Mouse (Mus musculus) midbrain, postnatal 0 days (tissue): ENCODE data around the gene Hint2. TPM values are rescaled to one million over a fixed set of nuclear protein-coding genes. Genes with fewer than 3 reads are reported as not detected.

Experiments used
- ATAC-seq: fragments of 200-750 bp; cut with Nextera tagmentation; 2 replicates; pipeline ENCODE4 v1.8.0; 2017; ENCODE audit warnings: moderate number of reproducible peaks, mild to moderate bottlenecking, moderate TSS enrichment, moderate library complexity; ENCODE audit not compliant: low FRiP score
- DNase-seq: peaks from one replicate; pipeline ENCODE4 v3.0.0-alpha.2; 2015; ENCODE audit warnings: low spot score
- H3K27ac ChIP-seq: fragments of 300-500 bp; sonication (generic); 2 replicates; pipeline ENCODE4 v1.5.1; 2014; ENCODE audit warnings: low read depth, mild to moderate bottlenecking, low read length, mixed read lengths
- H3K27me3 ChIP-seq: fragments of 300-500 bp; sonication (generic); 2 replicates; pipeline ENCODE4 v1.6.1; 2014; ENCODE audit warnings: low read length, control low read depth, mixed read lengths; ENCODE audit not compliant: insufficient read depth
- H3K36me3 ChIP-seq: fragments of 300-500 bp; sonication (generic); 2 replicates; pipeline ENCODE4 v1.6.1; 2014; ENCODE audit warnings: low read length, control low read depth, mixed read lengths; ENCODE audit not compliant: insufficient read depth
- H3K4me1 ChIP-seq: fragments of 300-500 bp; sonication (generic); 2 replicates; pipeline ENCODE4 v1.6.1; 2014; ENCODE audit warnings: mild to moderate bottlenecking, control low read depth, antibody characterized with exemption, low read length, mixed read lengths; ENCODE audit not compliant: insufficient read depth
- H3K4me2 ChIP-seq: fragments of 300-500 bp; sonication (generic); 2 replicates; pipeline ENCODE4 v1.6.1; 2014; ENCODE audit warnings: low read depth, mild to moderate bottlenecking, low read length, mixed read lengths; ENCODE audit not compliant: poor library complexity, severe bottlenecking
- H3K4me3 ChIP-seq: fragments of 300-500 bp; sonication (generic); 2 replicates; pipeline ENCODE4 v1.5.1; 2014; ENCODE audit warnings: low read depth, mild to moderate bottlenecking, low read length, moderate library complexity
- H3K9ac ChIP-seq: fragments of 300-500 bp; sonication (generic); replicated peaks from 2 replicates; pipeline ENCODE4 v1.6.1; 2014; ENCODE audit warnings: mild to moderate bottlenecking, low read length, moderate library complexity, mixed read lengths; ENCODE audit not compliant: poor library complexity, severe bottlenecking
- H3K9me3 ChIP-seq: fragments of 300-500 bp; sonication (generic); 2 replicates; pipeline ENCODE4 v1.6.1; 2016; ENCODE audit warnings: low read length, control low read depth
- CTCF ChIP-seq: IDR thresholded peaks from 2 replicates; pipeline ENCODE4 v1.5.1; 2016; ENCODE audit warnings: antibody characterized with exemption, mild to moderate bottlenecking
- WGBS: fragments of 180-500 bp; shearing (Covaris S2); extraction: QIAGEN DNeasy Blood & Tissue Kit; methylation state at CpG from one replicate; pipeline ENCODE4 v1.1.7; 2014; 5-methylcytosine and 5-hydroxymethylcytosine counted together
- polyA plus RNA-seq: library from polyadenylated mRNA; unstranded; fragments of >200 nt; fragmentation: Nextera tagmentation; extraction: Ambion mirVana; gene quantifications from 2 replicates; pipeline ENCODE4 v1.2.1, GENCODE M21; 2015
- total RNA-seq: library from RNA; depleted of rRNA; stranded (reverse); fragments of >200 nt; gene quantifications from 2 replicates; pipeline ENCODE4 v1.2.3, GENCODE M21; 2014

Hint2 gene
- total and polyA plus RNA-seq, 2 experiments from 2014 or later = 51.6 to 80.1 TPM

GRCm38 (mm10) chr4:43630030-43630581 is 26.2 kb downstream of the Hint2 start:
- peak; percentile 92 for TF ChIP-seq CTCF
- peak overlapping the region; percentile 31 for H3K4me2 ChIP-seq
- no peaks in the 10 kb centered on the region for H3K27me3 ChIP-seq
- no peak overlapping the region for H3K9ac ChIP-seq
- DNase-seq (peak; percentile 94), ATAC-seq (peak; percentile 68)
- no peak overlapping the region for H3K4me3 ChIP-seq
- peak overlapping the region; percentile 77 for H3K27ac ChIP-seq
- peaks cover 23% of the 10 kb centered on the region for H3K4me1 ChIP-seq
- no peaks in the 10 kb centered on the region for H3K36me3 ChIP-seq
- H3K9me3 ChIP-seq = no peaks in the 10 kb centered on the region
- under 1% methylated on average over 5 of the region's 5 CpGs for WGBS

- peak; percentile 62 for DNase-seq
- H3K9ac ChIP-seq = no peak overlapping the region
- no peaks in the 10 kb centered on the region for H3K36me3 ChIP-seq
- H3K27me3 ChIP-seq = no peaks in the 10 kb centered on the region
- 36% methylated on average over 20 of the region's 20 CpGs for WGBS
- no peaks in the 10 kb centered on the region for H3K9me3 ChIP-seq
- no peak overlapping the region for H3K27ac ChIP-seq
- ATAC-seq = peak; percentile 59; the same call in 1 of the 2 replicates
- no peak for TF ChIP-seq CTCF
- no peak overlapping the region for H3K4me3 ChIP-seq
- H3K4me2 ChIP-seq = peak overlapping the region; percentile 24; the same call in 1 of the 2 replicates
- peaks cover 23% of the 10 kb centered on the region for H3K4me1 ChIP-seq
Observed at GRCm38 (mm10) chr4:43629106-43629817, 27.0 kb downstream of the Hint2 start.

GRCm38 (mm10) chr4:43620146-43620778 is 36.0 kb downstream of the Hint2 start:
- ATAC-seq = no peak
- no peak for DNase-seq
- no peaks in the 10 kb centered on the region for H3K9me3 ChIP-seq
- H3K36me3 ChIP-seq = no peaks in the 10 kb centered on the region
- H3K4me3 ChIP-seq = no peak overlapping the region
- H3K9ac ChIP-seq = no peak overlapping the region
- no peak overlapping the region for H3K4me2 ChIP-seq
- H3K27me3 ChIP-seq = no peaks in the 10 kb centered on the region
- no peaks in the 10 kb centered on the region for H3K4me1 ChIP-seq
- H3K27ac ChIP-seq = no peak overlapping the region
- TF ChIP-seq CTCF = no peak
- 94% methylated on average over 4 of the region's 4 CpGs for WGBS

GRCm38 (mm10) chr4:43613060-43613730 is 43.1 kb downstream of the Hint2 start:
- no peak overlapping the region for H3K27ac ChIP-seq
- no peak overlapping the region for H3K9ac ChIP-seq
- H3K9me3 ChIP-seq = no peaks in the 10 kb centered on the region
- H3K36me3 ChIP-seq = no peaks in the 10 kb centered on the region
- no peaks in the 10 kb centered on the region for H3K27me3 ChIP-seq
- H3K4me3 ChIP-seq = no peak overlapping the region
- WGBS = 72% methylated on average over 3 of the region's 3 CpGs
- no peak for ATAC-seq
- H3K4me1 ChIP-seq = no peaks in the 10 kb centered on the region
- TF ChIP-seq CTCF = no peak
- no peak overlapping the region for H3K4me2 ChIP-seq
- no peak for DNase-seq

- Histone ChIP-seq H3K27ac (no peak overlapping the region), H3K9me3 (no peaks in the 10 kb centered on the region), H3K4me2 (no peak overlapping the region), H3K4me1 (no peaks in the 10 kb centered on the region), H3K9ac (no peak overlapping the region), H3K27me3 (no peaks in the 10 kb centered on the region), H3K36me3 (no peaks in the 10 kb centered on the region), H3K4me3 (no peak overlapping the region)
- TF ChIP-seq CTCF = no peak
- no peak for ATAC-seq
- 75% methylated on average over 10 of the region's 10 CpGs for whole genome bisulfite sequencing
- DNase-seq = no peak
Observed at GRCm38 (mm10) chr4:43612534-43612933, 43.7 kb downstream of the Hint2 start.
